Mouse (Mus musculus): ENCODE results near the gene Gm49337. TPM values are rescaled to one million over a fixed set of nuclear protein-coding genes. Genes with fewer than 3 reads are reported as not detected.
"Not testable (repeated sequence)": the region's sequence is repeated elsewhere in the genome, so short reads cannot be mapped to it uniquely, and the experiment has no call there.

Gm49337 gene
- polyA plus RNA-seq, 1 experiment from 2014 or later, result not detected

- ATAC-seq, result no peak
- Histone ChIP-seq H3K4me1 (no peaks in the 10 kb centered on the region), H3K4me2 (peak overlapping the region; percentile 26; the same call in 1 of the 2 replicates)
Measured at GRCm38 (mm10) chr4:116182745-116183144, 9.6 kb downstream of the Gm49337 start.

GRCm38 (mm10) chr4:116185083-116185482 lies 11.9 kb downstream of the Gm49337 start:
- Histone ChIP-seq H3K4me3 (no peak overlapping the region), H3K9ac (no peak overlapping the region), H3K4me2 (no peak overlapping the region), H3K4me1 (no peaks in the 10 kb centered on the region), H3K27me3 (no peaks in the 10 kb centered on the region), H3K9me3 (replicated peaks) (no peaks in the 10 kb centered on the region), H3K36me3 (ENCODE audit: poor library complexity, severe bottlenecking) (no peaks in the 10 kb centered on the region), H3K27ac (no peak overlapping the region)
- no peak for ATAC-seq
- 93% methylated on average over 4 of the region's 4 CpGs for WGBS

More at GRCm38 (mm10) chr4:116182745-116183144, 9.6 kb downstream of the Gm49337 start:
- 6% methylated on average over 12 of the region's 12 CpGs for WGBS
- no peaks in the 10 kb centered on the region for H3K9me3 ChIP-seq (replicated peaks)
- peak overlapping the region; percentile 37; the same call in 1 of the 2 replicates for H3K9ac ChIP-seq
- H3K27ac ChIP-seq, result no peak overlapping the region
- H3K36me3 ChIP-seq (ENCODE audit: poor library complexity, severe bottlenecking), result no peaks in the 10 kb centered on the region
- H3K27me3 ChIP-seq, result no peaks in the 10 kb centered on the region
- H3K4me3 ChIP-seq, result no peak overlapping the region

DNA sequence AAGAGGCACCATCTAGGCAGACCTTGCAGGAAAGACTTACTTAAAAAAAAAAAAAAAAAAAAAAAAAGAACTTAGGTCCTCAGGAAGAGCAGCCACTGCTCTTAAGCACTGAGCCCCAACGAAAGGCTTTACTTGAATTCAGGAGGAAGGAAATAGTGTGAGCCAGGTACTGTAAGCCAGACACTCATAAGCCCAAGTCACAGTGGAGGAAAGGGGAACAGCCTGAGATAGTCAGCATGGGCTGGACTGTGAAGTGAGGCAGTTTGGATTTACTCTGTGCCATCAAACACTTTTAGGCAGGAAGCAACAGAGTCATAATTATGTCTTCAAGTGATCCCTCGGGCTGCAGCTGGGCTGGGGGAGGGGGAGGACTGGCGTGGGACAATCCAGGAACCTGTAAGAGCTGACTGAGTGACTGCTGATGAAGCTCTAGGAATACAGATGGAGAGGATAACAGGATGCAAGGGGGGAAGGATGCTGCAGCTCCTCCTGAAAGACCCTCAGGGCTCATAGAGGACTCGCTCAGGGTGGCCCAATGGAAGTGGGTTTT lies 19.2 kb downstream of the Gm49337 start:
- no peak for ATAC-seq
- 63% methylated on average over 4 of the region's 4 CpGs for WGBS
- H3K9me3 ChIP-seq (replicated peaks), result no peaks in the 10 kb centered on the region

DNA sequence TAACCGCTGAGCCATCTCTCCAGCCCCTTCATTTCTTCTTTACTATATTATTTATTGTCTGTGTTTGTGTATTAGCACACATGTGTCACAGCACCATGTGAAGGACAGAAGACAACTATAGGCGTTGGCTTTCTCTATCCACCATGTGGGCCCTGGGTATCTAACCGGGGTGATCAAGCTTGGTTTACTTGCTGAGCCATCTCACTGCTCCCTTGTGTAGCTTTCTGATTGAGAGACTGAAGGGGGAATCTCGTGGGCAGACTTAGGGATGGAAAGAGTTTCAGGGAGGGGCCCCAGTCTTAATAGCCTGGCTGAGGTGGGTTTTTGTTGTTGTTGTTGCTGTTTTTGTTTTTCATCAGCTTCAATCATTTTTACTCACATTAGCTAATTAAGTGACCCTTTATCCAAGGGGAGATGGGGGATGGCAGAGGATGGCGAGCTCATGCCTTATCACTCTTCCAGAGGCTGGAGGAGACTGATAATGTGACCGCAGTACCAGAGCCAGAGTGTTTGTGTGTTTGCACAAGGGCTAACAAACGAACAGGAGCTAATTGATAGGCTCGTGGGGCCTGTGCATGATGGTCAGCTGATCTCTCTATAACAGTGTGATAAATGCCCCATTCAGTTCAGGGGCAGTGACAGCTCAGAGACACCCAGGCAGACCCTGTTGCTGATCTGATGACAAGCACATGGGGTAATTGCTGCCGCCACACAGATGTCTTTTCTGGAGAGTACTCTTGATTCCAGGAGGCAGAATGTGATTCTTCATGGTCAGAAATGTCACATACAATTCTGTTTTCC lies 20.6 kb downstream of the Gm49337 start:
- ATAC-seq, result no peak
- no peaks in the 10 kb centered on the region for H3K9me3 ChIP-seq (replicated peaks)
- H3K9ac ChIP-seq, result no peak overlapping the region
- no peak overlapping the region for H3K4me2 ChIP-seq
- no peak overlapping the region for H3K4me3 ChIP-seq
- H3K27me3 ChIP-seq, result no peaks in the 10 kb centered on the region
- no peaks in the 10 kb centered on the region for H3K36me3 ChIP-seq (ENCODE audit: poor library complexity, severe bottlenecking)
- no peak overlapping the region for H3K27ac ChIP-seq
- WGBS, result 68% methylated on average over 9 of the region's 9 CpGs
- H3K4me1 ChIP-seq, result no peaks in the 10 kb centered on the region

More for the DNA sequence above, 19.2 kb downstream of the Gm49337 start:
- Histone ChIP-seq H3K4me1 (no peaks in the 10 kb centered on the region), H3K4me2 (no peak overlapping the region), H3K27me3 (no peaks in the 10 kb centered on the region), H3K9ac (no peak overlapping the region), H3K4me3 (no peak overlapping the region), H3K27ac (no peak overlapping the region), H3K36me3 (ENCODE audit: poor library complexity, severe bottlenecking) (no peaks in the 10 kb centered on the region)

DNA sequence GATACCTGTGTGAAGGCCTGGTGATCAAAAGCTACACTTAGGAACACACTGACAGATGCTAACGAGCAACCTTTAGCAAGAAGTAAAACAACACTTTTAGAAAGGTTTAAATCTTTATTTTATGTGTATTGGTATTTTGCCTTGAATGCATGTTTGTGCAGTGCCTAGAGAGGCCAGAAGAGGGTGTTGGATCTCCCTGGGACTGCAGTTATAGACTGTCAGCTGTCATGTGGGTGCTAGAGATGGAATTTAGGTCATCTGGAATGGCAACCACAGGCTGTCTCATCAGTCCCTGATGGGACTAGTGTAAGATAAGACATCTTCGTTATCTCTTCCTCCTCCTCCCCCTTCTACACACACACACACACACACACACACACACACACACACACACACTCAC lies 25.2 kb downstream of the Gm49337 start:
- H3K4me3 ChIP-seq, result no peak overlapping the region
- no peaks in the 10 kb centered on the region for H3K4me1 ChIP-seq
- H3K9ac ChIP-seq, result no peak overlapping the region
- H3K4me2 ChIP-seq, result no peak overlapping the region
- H3K9me3 ChIP-seq (replicated peaks), result no peaks in the 10 kb centered on the region
- H3K36me3 ChIP-seq (ENCODE audit: poor library complexity, severe bottlenecking), result no peaks in the 10 kb centered on the region
- ATAC-seq, result no peak
- no peak overlapping the region for H3K27ac ChIP-seq
- 86% methylated on average over 2 of the region's 2 CpGs for WGBS
- H3K27me3 ChIP-seq, result no peaks in the 10 kb centered on the region

DNA sequence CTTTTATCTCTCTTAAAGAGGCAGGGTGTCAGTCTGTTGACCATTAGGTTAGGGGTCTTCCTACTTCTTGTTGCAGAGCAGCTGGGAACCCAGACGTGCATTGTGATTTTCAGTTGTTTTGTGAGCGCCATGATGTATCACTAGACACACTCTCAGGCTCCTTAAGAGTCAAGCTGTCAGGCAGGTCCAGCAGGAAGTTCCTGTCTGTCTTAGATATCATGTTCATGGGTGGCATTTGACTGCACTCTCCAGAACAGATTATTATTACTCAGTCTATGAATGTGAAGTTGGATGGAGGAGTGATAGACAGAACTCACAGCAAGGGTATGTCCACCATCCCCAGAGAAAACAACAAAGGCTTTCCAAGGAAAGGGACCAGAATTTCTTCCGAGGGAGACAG lies 31.2 kb downstream of the Gm49337 start:
- Histone ChIP-seq H3K27ac (no peak overlapping the region), H3K36me3 (ENCODE audit: poor library complexity, severe bottlenecking) (no peaks in the 10 kb centered on the region), H3K27me3 (no peaks in the 10 kb centered on the region), H3K4me2 (no peak overlapping the region), H3K9ac (no peak overlapping the region), H3K4me3 (no peak overlapping the region), H3K4me1 (no peaks in the 10 kb centered on the region), H3K9me3 (replicated peaks) (no peaks in the 10 kb centered on the region)
- no peak for ATAC-seq
- WGBS, result 73% methylated on average over 3 of the region's 3 CpGs

DNA sequence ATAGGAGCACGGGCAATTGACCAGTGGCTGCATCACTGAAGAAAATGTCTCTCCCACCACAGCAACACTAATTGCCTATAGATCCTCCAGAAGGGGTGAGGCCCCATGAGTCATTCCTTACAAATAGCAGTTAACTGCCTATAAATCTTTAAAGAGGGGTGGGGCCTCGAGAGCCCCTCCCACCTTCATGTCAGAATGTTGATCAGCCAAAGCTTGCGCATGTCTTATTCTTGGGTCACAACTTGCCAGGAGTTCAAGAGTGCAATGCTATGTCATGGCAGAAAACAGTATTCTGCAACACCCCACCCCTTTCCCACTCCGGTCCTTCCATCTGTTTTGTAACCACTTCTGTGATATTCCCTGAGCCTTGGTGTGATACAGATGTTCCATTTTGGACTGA lies 33.3 kb downstream of the Gm49337 start:
- H3K4me2 ChIP-seq, result no peak overlapping the region
- H3K9me3 ChIP-seq (replicated peaks), result no peaks in the 10 kb centered on the region
- no peak overlapping the region for H3K9ac ChIP-seq
- 91% methylated on average over 4 of the region's 4 CpGs for WGBS
- no peak overlapping the region for H3K4me3 ChIP-seq
- H3K27me3 ChIP-seq, result no peaks in the 10 kb centered on the region
- ATAC-seq, result no peak
- H3K36me3 ChIP-seq (ENCODE audit: poor library complexity, severe bottlenecking), result no peaks in the 10 kb centered on the region
- H3K27ac ChIP-seq, result no peak overlapping the region
- no peaks in the 10 kb centered on the region for H3K4me1 ChIP-seq

- no peak overlapping the region for H3K4me2 ChIP-seq
- no peak for ATAC-seq
- no peak overlapping the region for H3K4me3 ChIP-seq
- H3K9ac ChIP-seq, result no peak overlapping the region
- H3K9me3 ChIP-seq (replicated peaks), result no peaks in the 10 kb centered on the region
- H3K36me3 ChIP-seq (ENCODE audit: poor library complexity, severe bottlenecking), result no peaks in the 10 kb centered on the region
- H3K4me1 ChIP-seq, result no peaks in the 10 kb centered on the region
- whole genome bisulfite sequencing, result 86% methylated on average over 1 of the region's 1 CpGs
- H3K27ac ChIP-seq, result no peak overlapping the region
- no peaks in the 10 kb centered on the region for H3K27me3 ChIP-seq
Measured at GRCm38 (mm10) chr4:116208891-116209290, 35.7 kb downstream of the Gm49337 start.

DNA sequence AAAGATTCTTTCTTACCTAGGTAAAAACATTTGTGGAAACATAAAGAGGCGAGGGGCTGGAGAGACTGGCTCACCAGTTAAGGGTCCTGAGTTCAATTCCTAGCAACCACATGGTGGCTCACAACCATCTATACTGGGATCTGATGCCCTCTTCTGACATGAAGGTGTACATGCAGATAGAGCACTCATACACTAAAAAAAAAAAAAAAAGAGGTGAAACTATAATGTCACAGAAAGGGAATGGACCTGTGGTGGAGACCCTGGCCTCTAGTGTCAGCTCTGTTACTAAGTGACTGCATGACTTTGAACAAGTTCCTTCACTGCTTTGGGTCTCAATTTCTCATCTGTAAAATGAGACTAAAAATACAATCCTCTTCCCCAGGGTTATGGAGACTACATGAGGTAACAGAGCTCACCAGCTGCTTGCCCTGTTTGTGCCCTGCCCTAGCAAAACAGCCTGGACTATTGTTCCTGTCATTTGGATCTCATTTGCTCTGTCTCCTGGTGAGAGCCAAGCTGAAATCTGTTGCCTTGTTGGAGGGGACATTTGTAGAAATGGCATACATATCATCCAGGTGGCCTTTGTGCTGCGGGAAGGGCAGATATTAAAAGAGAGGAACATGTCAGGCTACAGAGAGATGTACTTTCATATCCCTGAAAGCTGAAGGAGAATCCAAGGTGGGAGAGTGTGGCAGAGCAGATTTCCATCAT lies 42.9 kb downstream of the Gm49337 start:
- Histone ChIP-seq H3K9ac (no peak overlapping the region), H3K4me2 (no peak overlapping the region), H3K27ac (no peak overlapping the region), H3K9me3 (replicated peaks) (no peaks in the 10 kb centered on the region), H3K27me3 (no peaks in the 10 kb centered on the region), H3K4me1 (peaks cover 8% of the 10 kb centered on the region), H3K36me3 (ENCODE audit: poor library complexity, severe bottlenecking) (no peaks in the 10 kb centered on the region), H3K4me3 (no peak overlapping the region)
- no peak for ATAC-seq
- 96% methylated on average over 2 of the region's 2 CpGs for WGBS

GRCm38 (mm10) chr4:116217046-116217445 lies 43.9 kb downstream of the Gm49337 start:
- no peak for ATAC-seq
- peaks cover 8% of the 10 kb centered on the region for H3K4me1 ChIP-seq
- H3K9me3 ChIP-seq (replicated peaks), result no peaks in the 10 kb centered on the region
- H3K36me3 ChIP-seq (ENCODE audit: poor library complexity, severe bottlenecking), result no peaks in the 10 kb centered on the region
- H3K9ac ChIP-seq, result no peak overlapping the region
- 48% methylated on average over 2 of the region's 2 CpGs for WGBS
- no peak overlapping the region for H3K4me3 ChIP-seq
- no peaks in the 10 kb centered on the region for H3K27me3 ChIP-seq
- no peak overlapping the region for H3K4me2 ChIP-seq
- H3K27ac ChIP-seq, result no peak overlapping the region

GRCm38 (mm10) chr4:116217661-116218060 lies 44.5 kb downstream of the Gm49337 start:
- not testable (repeated sequence) for ATAC-seq; H3K9ac ChIP-seq; H3K4me2 ChIP-seq; H3K4me3 ChIP-seq; H3K9me3 ChIP-seq (replicated peaks); H3K27me3 ChIP-seq; H3K27ac ChIP-seq; H3K36me3 ChIP-seq (ENCODE audit: poor library complexity, severe bottlenecking); H3K4me1 ChIP-seq
- 81% methylated on average over 1 of the region's 1 CpGs for WGBS

GRCm38 (mm10) chr4:116219056-116219455 lies 45.9 kb downstream of the Gm49337 start:
- 73% methylated on average over 1 of the region's 1 CpGs for WGBS
- Histone ChIP-seq H3K9ac (no peak overlapping the region), H3K9me3 (replicated peaks) (no peaks in the 10 kb centered on the region), H3K36me3 (ENCODE audit: poor library complexity, severe bottlenecking) (no peaks in the 10 kb centered on the region), H3K4me1 (peaks cover 8% of the 10 kb centered on the region), H3K27me3 (no peaks in the 10 kb centered on the region), H3K4me3 (no peak overlapping the region), H3K4me2 (no peak overlapping the region), H3K27ac (peak overlapping the region; percentile 100; the same call in 1 of the 2 replicates)
- no peak for ATAC-seq

All from forebrain, embryonic 13.5 days (tissue).